Mouse (Mus musculus): Measurements from ENCODE around the gene C77080.

Gene C77080

GRCm38 (mm10) chr4:129236236-129236813 is 24.9 kb downstream of the C77080 start:
- DNase-seq = no peak

GRCm38 (mm10) chr4:129235147-129235546 is 26.1 kb downstream of the C77080 start:
- DNase-seq = no peak

GRCm38 (mm10) chr4:129234488-129234887 is 26.7 kb downstream of the C77080 start:
- DNase-seq = no peak

- no peak for DNase-seq
Observed at GRCm38 (mm10) chr4:129232561-129233360, 28.4 kb downstream of the C77080 start.

- DNase-seq = no peak
Observed at GRCm38 (mm10) chr4:129231594-129232450, 29.4 kb downstream of the C77080 start.

- DNase-seq = no peak
Observed at GRCm38 (mm10) chr4:129230926-129231325, 30.3 kb downstream of the C77080 start.

- no peak for DNase-seq
Observed at GRCm38 (mm10) chr4:129227985-129228381, 33.2 kb downstream of the C77080 start.

- DNase-seq = no peak
Observed at GRCm38 (mm10) chr4:129227170-129227984, 33.8 kb downstream of the C77080 start.

GRCm38 (mm10) chr4:129226441-129226963 is 34.7 kb downstream of the C77080 start:
- no peak for DNase-seq

- no peak for DNase-seq
Observed at GRCm38 (mm10) chr4:129225315-129225714, 35.9 kb downstream of the C77080 start.

- no peak for DNase-seq
Observed at GRCm38 (mm10) chr4:129223421-129224281, 37.6 kb downstream of the C77080 start.

- no peak for DNase-seq
Observed at GRCm38 (mm10) chr4:129222019-129222925, 38.9 kb downstream of the C77080 start.

- DNase-seq = no peak
Observed at GRCm38 (mm10) chr4:129221097-129222010, 39.9 kb downstream of the C77080 start.

GRCm38 (mm10) chr4:129220376-129221089 is 40.7 kb downstream of the C77080 start:
- no peak for DNase-seq

GRCm38 (mm10) chr4:129219198-129219597 is 42.0 kb downstream of the C77080 start:
- no peak for DNase-seq

GRCm38 (mm10) chr4:129218569-129219175 is 42.5 kb downstream of the C77080 start:
- DNase-seq = no peak

- peak; percentile 28 to 34 for DNase-seq
Observed at GRCm38 (mm10) chr4:129212486-129212885, 48.7 kb downstream of the C77080 start.

GRCm38 (mm10) chr4:129211461-129211860 is 49.7 kb downstream of the C77080 start:
- DNase-seq = no peak
